Mouse (Mus musculus) embryonic fibroblast, embryonic 13.5 days (primary cell): ENCODE measurements around the gene Gpam.

Source experiments
- CTCF ChIP-seq: IDR thresholded peaks from 2 replicates; pipeline ENCODE4 v1.5.1; 2011; ENCODE audit warnings: mild to moderate bottlenecking, control low read depth, low read length, moderate library complexity, borderline replicate concordance; ENCODE audit not compliant: insufficient read depth
- POLR2A ChIP-seq: IDR thresholded peaks from 2 replicates; pipeline ENCODE4 v1.6.1; 2011; ENCODE audit warnings: low read depth, mild to moderate bottlenecking, control low read depth, low read length, moderate library complexity

DNA sequence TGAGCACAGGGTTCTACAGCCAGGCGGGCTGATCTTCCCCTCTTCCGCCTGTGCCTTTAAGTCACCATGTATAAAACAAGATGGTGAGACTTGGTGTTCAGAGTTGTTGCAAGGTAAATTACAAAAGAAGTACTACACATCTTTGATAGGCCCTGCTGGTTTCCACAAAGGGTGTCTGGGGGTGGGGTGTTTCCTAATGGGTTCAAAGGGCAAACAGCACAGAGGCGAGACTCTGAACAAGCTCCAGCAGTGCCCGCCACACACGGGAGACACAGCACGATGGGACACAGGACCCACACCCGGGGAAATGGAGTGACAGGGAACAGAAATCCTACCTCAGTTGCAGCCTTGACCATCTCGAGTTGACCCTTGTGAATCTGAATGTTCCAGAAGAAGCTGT is 39.3 kb downstream of the Gpam start:
- TF ChIP-seq POLR2A: no peak
- TF ChIP-seq CTCF: no peak
